ENCODE assay signal across 24 mouse cellular contexts in genomic region chr8:34478465-34478864, GRCm38 (mm10).
DNase-seq lines count a peak whose midpoint lies in the region; ATAC-seq and TF ChIP-seq lines count a peak whose summit lies in the region.
"Had no signal": no experiment of that assay in that cellular context is flagged by ENCODE, and none has a peak within 500 bp of the region (broad histone marks: within the 10 kb centered on the region; RNA-seq: fewer than 3 reads in every experiment).

No protein-coding gene starts in this region.

- no peak overlapping the region for H3K27ac ChIP-seq in liver, embryonic 12.5 days
- no peak overlapping the region for H3K27ac ChIP-seq in liver, embryonic 14.5 days
- H3K27ac ChIP-seq in stomach, embryonic 15.5 days, result no peak overlapping the region
- H3K27ac ChIP-seq: embryonic facial prominence, embryonic 12.5 days; forebrain, embryonic 13.5 days; hindbrain, embryonic 13.5 days; kidney, embryonic 15.5 days; limb, embryonic 12.5 days; midbrain, embryonic 15.5 days; neural tube, embryonic 12.5 days had no signal

- intact Hi-C loops in heart, postnatal 14 days (cut with DNase I), result no loop called here

- H3K9me3 ChIP-seq in liver, embryonic 12.5 days (replicated peaks), result no peaks in the 10 kb centered on the region
- no peaks in the 10 kb centered on the region for H3K9me3 ChIP-seq in liver, embryonic 14.5 days (ENCODE audit: control insufficient read depth, low read length)
- no peaks in the 10 kb centered on the region for H3K9me3 ChIP-seq in stomach, embryonic 15.5 days
- H3K9me3 ChIP-seq: embryonic facial prominence, embryonic 12.5 days; forebrain, embryonic 13.5 days; hindbrain, embryonic 13.5 days; kidney, embryonic 15.5 days; midbrain, embryonic 15.5 days; neural tube, embryonic 12.5 days had no signal

- TF ChIP-seq EP300 in liver, embryonic 14.5 days (IDR thresholded peaks at IDR 0.05; ENCODE audit: low read depth), result no peak

- no peak overlapping the region for H3K4me2 ChIP-seq in liver, embryonic 12.5 days
- H3K4me2 ChIP-seq in liver, embryonic 14.5 days (ENCODE audit: low read depth), result no peak overlapping the region
- H3K4me2 ChIP-seq in stomach, embryonic 15.5 days, result no peak overlapping the region
- H3K4me2 ChIP-seq: embryonic facial prominence, embryonic 12.5 days; forebrain, embryonic 13.5 days; hindbrain, embryonic 13.5 days; kidney, embryonic 15.5 days; limb, embryonic 12.5 days; lung, embryonic 14.5 days; midbrain, embryonic 15.5 days; neural tube, embryonic 12.5 days had no signal

- DNase-seq in heart, adult 11 months, result peak; percentile 67
- no peak for DNase-seq in heart, postnatal 14 days
- no peak for DNase-seq in liver
- DNase-seq in liver, embryonic 14.5 days (ENCODE audit: low read depth in 3 of 3, low spot score in 3 of 3), result peak in 1 of 3 experiments; percentile 2
- DNase-seq in kidney, postnatal 36 days, result no peak
- DNase-seq: cerebellum, adult 11 months; cerebellum, adult 9-11 months; gastrocnemius, postnatal 10 days; heart, postnatal 36 days; kidney, postnatal 4 days; lung, postnatal 4 days; right cerebral cortex, postnatal 14 days had no signal

- H3K4me1 ChIP-seq in liver, embryonic 12.5 days, result no peaks in the 10 kb centered on the region
- H3K4me1 ChIP-seq in liver, embryonic 14.5 days (replicated peaks; ENCODE audit: control insufficient read depth in 2 of 2, insufficient read depth in 2 of 2, low read length in 1 of 2), result no peaks in the 10 kb centered on the region
- H3K4me1 ChIP-seq in stomach, embryonic 15.5 days, result no peaks in the 10 kb centered on the region
- H3K4me1 ChIP-seq: embryonic facial prominence, embryonic 12.5 days had no signal

- no peaks in the 10 kb centered on the region for H3K36me3 ChIP-seq in liver, embryonic 12.5 days
- H3K36me3 ChIP-seq in liver, embryonic 14.5 days (replicated peaks; ENCODE audit: control insufficient read depth, insufficient read depth, low read depth), result no peaks in the 10 kb centered on the region
- H3K36me3 ChIP-seq in stomach, embryonic 15.5 days, result no peaks in the 10 kb centered on the region
- H3K36me3 ChIP-seq: embryonic facial prominence, embryonic 12.5 days; hindbrain, embryonic 13.5 days; kidney, embryonic 15.5 days; limb, embryonic 12.5 days; midbrain, embryonic 15.5 days; neural tube, embryonic 12.5 days had no signal

- no peak overlapping the region for H3K9ac ChIP-seq in liver, embryonic 12.5 days
- H3K9ac ChIP-seq in liver, embryonic 14.5 days (replicated peaks), result no peak overlapping the region
- H3K9ac ChIP-seq in stomach, embryonic 15.5 days, result no peak overlapping the region
- H3K9ac ChIP-seq: embryonic facial prominence, embryonic 12.5 days; forebrain, embryonic 13.5 days; hindbrain, embryonic 13.5 days; kidney, embryonic 15.5 days; limb, embryonic 12.5 days; lung, embryonic 14.5 days; midbrain, embryonic 15.5 days; neural tube, embryonic 12.5 days had no signal

- no peaks in the 10 kb centered on the region for H3K27me3 ChIP-seq in liver, embryonic 12.5 days (replicated peaks)
- H3K27me3 ChIP-seq in liver, embryonic 14.5 days (ENCODE audit: control insufficient read depth, insufficient read depth, low read length), result no peaks in the 10 kb centered on the region
- no peaks in the 10 kb centered on the region for H3K27me3 ChIP-seq in stomach, embryonic 15.5 days (replicated peaks)
- H3K27me3 ChIP-seq: embryonic facial prominence, embryonic 12.5 days; forebrain, embryonic 13.5 days; hindbrain, embryonic 13.5 days; kidney, embryonic 15.5 days; midbrain, embryonic 15.5 days; neural tube, embryonic 12.5 days had no signal

- no peak overlapping the region for H3K4me3 ChIP-seq in liver, embryonic 12.5 days
- no peak overlapping the region for H3K4me3 ChIP-seq in liver, embryonic 14.5 days (ENCODE audit: insufficient read depth in 1 of 2, low read depth in 2 of 2, low read length in 2 of 2)
- H3K4me3 ChIP-seq in stomach, embryonic 15.5 days (replicated peaks), result no peak overlapping the region
- H3K4me3 ChIP-seq: embryonic facial prominence, embryonic 12.5 days; erythroblast, embryonic 14.5 days; forebrain, embryonic 13.5 days; hindbrain, embryonic 13.5 days; kidney, embryonic 15.5 days; limb, embryonic 12.5 days; midbrain, embryonic 15.5 days; neural tube, embryonic 12.5 days had no signal

- WGBS in liver, embryonic 12.5 days (ENCODE audit: insufficient replicate concordance), result 46% methylated on average over 1 of the region's 1 CpGs
- WGBS in liver, embryonic 14.5 days (ENCODE audit: insufficient replicate concordance), result 45% methylated on average over 1 of the region's 1 CpGs
- 67% methylated on average over 1 of the region's 1 CpGs for WGBS in stomach, embryonic 15.5 days

- no peak for TF ChIP-seq CTCF in liver, embryonic 14.5 days (IDR thresholded peaks at IDR 0.05; ENCODE audit: low read depth)

- peak; percentile 62 for ATAC-seq in liver, embryonic 12.5 days
- peak; percentile 31; the same call in 1 of the 2 replicates for ATAC-seq in liver, embryonic 14.5 days (ENCODE audit: insufficient read depth)
- ATAC-seq in stomach, embryonic 15.5 days (ENCODE audit: insufficient read depth, low FRiP score, low read depth), result peak; percentile 47; the same call in 1 of the 2 replicates
- ATAC-seq: forebrain, embryonic 13.5 days; inflammation-experienced regulatory T-cells, adult 6 months; midbrain, embryonic 15.5 days had no signal
